Mouse (Mus musculus) CD8-positive naive resting alpha-beta T cell, adult 2 months (primary cell): ENCODE measurements around the gene Naaladl1.

Experiments used
- DNase-seq, 2 experiments: peaks; one replicate each; pipeline ENCODE4 v3.0.0; 2022; ENCODE audit warnings: low read depth in 2 of 2, low spot score in 2 of 2

Naaladl1 gene

GRCm38 (mm10) chr19:6105586-6105985 lies at the start of gene Naaladl1:
Gene Naaladl1 (plus strand): TSS chr19:6105782.
- DNase-seq = no peak

- no peak for DNase-seq
Observed at GRCm38 (mm10) chr19:6056696-6057095, 48.9 kb upstream of the Naaladl1 start.

GRCm38 (mm10) chr19:6057313-6058096 lies 48.1 kb upstream of the Naaladl1 start, which contains the start of the genes Mrpl49 and Fau:
Gene Mrpl49 (minus strand): TSS chr19:6057785.
Gene Fau (plus strand): TSS chr19:6057844.
- DNase-seq = peak; percentile 98 to 99

- DNase-seq = no peak
Observed at GRCm38 (mm10) chr19:6058513-6058912, 47.1 kb upstream of the Naaladl1 start.

GRCm38 (mm10) chr19:6058966-6059365 lies 46.6 kb upstream of the Naaladl1 start:
- DNase-seq = no peak

- peak; percentile 92 to 95 for DNase-seq
Observed at GRCm38 (mm10) chr19:6061021-6061533, 44.5 kb upstream of the Naaladl1 start, which contains the start of gene Znhit2. Gene Znhit2 (plus strand): TSS chr19:6061192.

GRCm38 (mm10) chr19:6061641-6062302 lies 43.8 kb upstream of the Naaladl1 start:
- DNase-seq = peak; percentile 35 to 36

GRCm38 (mm10) chr19:6062418-6062817 lies 43.2 kb upstream of the Naaladl1 start:
- DNase-seq = no peak

GRCm38 (mm10) chr19:6063081-6063480 lies 42.5 kb upstream of the Naaladl1 start:
- no peak for DNase-seq

GRCm38 (mm10) chr19:6066571-6066970 lies 39.0 kb upstream of the Naaladl1 start:
- DNase-seq = no peak

- peak; percentile 79 to 89 for DNase-seq
Observed at GRCm38 (mm10) chr19:6067011-6067723, 38.4 kb upstream of the Naaladl1 start.

- peak; percentile 84 to 85 for DNase-seq
Observed at GRCm38 (mm10) chr19:6067724-6068415, 37.7 kb upstream of the Naaladl1 start, which contains the start of gene Tm7sf2. Gene Tm7sf2 (minus strand): TSS chr19:6068373.

- peak in 1 of 2 experiments; percentile 19 for DNase-seq
Observed at GRCm38 (mm10) chr19:6068951-6069350, 36.6 kb upstream of the Naaladl1 start.

- DNase-seq = no peak
Observed at GRCm38 (mm10) chr19:6069851-6070250, 35.7 kb upstream of the Naaladl1 start.

- no peak for DNase-seq
Observed at GRCm38 (mm10) chr19:6070571-6071250, 34.9 kb upstream of the Naaladl1 start.

GRCm38 (mm10) chr19:6071261-6071660 lies 34.3 kb upstream of the Naaladl1 start:
- no peak for DNase-seq

GRCm38 (mm10) chr19:6073889-6074288 lies 31.7 kb upstream of the Naaladl1 start:
- DNase-seq = no peak

GRCm38 (mm10) chr19:6076564-6077393 lies 28.8 kb upstream of the Naaladl1 start, which contains the start of gene Vps51:
Gene Vps51 (minus strand): TSS chr19:6077231.
- DNase-seq = peak; percentile 78 to 85

GRCm38 (mm10) chr19:6079983-6080480 lies 25.6 kb upstream of the Naaladl1 start, which contains the start of gene Tmem262:
Gene Tmem262 (plus strand): TSS chr19:6080033.
- no peak for DNase-seq
